Mouse (Mus musculus): ENCODE measurements at regions not wholly inside any gene's neighbourhood (a gene's known extent, or its start where the extent isn't known, plus 50 kb on each side); places are given as distances from the start of the nearest gene placed in this dataset.
A peak's percentile ranks its signal among the peaks of the same experiment; 100 is the strongest.

GRCm38 (mm10) chr12:6211266-6211665, 835.8 kb upstream of the Klhl29 start:
- Histone ChIP-seq H3K36me3 (no peaks in the 10 kb centered on the region), H3K4me3 (replicated peaks) (no peak overlapping the region), H3K4me2 (no peak overlapping the region), H3K4me1 (no peaks in the 10 kb centered on the region), H3K9ac (replicated peaks) (no peak overlapping the region), H3K9me3 (replicated peaks) (no peaks in the 10 kb centered on the region), H3K27ac (replicated peaks) (no peak overlapping the region), H3K27me3 (replicated peaks) (no peaks in the 10 kb centered on the region)
- 49% methylated on average over 1 of the region's 1 CpGs for WGBS
- ATAC-seq (ENCODE audit: low FRiP score), result no peak

- WGBS, result 67% methylated on average over 3 of the region's 3 CpGs
- H3K9me3 ChIP-seq (replicated peaks), result no peaks in the 10 kb centered on the region
- H3K27me3 ChIP-seq (replicated peaks), result no peaks in the 10 kb centered on the region
- H3K4me3 ChIP-seq (replicated peaks), result no peak overlapping the region
- no peak overlapping the region for H3K27ac ChIP-seq (replicated peaks)
- no peaks in the 10 kb centered on the region for H3K36me3 ChIP-seq
- H3K4me2 ChIP-seq, result no peak overlapping the region
- H3K4me1 ChIP-seq, result no peaks in the 10 kb centered on the region
- H3K9ac ChIP-seq (replicated peaks), result no peak overlapping the region
- no peak for ATAC-seq (ENCODE audit: low FRiP score)
These were observed 813.8 kb upstream of the Klhl29 start for GRCm38 (mm10) chr12:6189232-6189631.

- H3K4me1 ChIP-seq, result no peaks in the 10 kb centered on the region
- no peak for ATAC-seq (ENCODE audit: low FRiP score)
- no peaks in the 10 kb centered on the region for H3K27me3 ChIP-seq (replicated peaks)
- no peak overlapping the region for H3K4me2 ChIP-seq
- no peaks in the 10 kb centered on the region for H3K9me3 ChIP-seq (replicated peaks)
- H3K27ac ChIP-seq (replicated peaks), result no peak overlapping the region
- H3K9ac ChIP-seq (replicated peaks), result no peak overlapping the region
- H3K36me3 ChIP-seq, result no peaks in the 10 kb centered on the region
- H3K4me3 ChIP-seq (replicated peaks), result no peak overlapping the region
These were observed 793.3 kb upstream of the Klhl29 start for GRCm38 (mm10) chr12:6168795-6169194.

DNA sequence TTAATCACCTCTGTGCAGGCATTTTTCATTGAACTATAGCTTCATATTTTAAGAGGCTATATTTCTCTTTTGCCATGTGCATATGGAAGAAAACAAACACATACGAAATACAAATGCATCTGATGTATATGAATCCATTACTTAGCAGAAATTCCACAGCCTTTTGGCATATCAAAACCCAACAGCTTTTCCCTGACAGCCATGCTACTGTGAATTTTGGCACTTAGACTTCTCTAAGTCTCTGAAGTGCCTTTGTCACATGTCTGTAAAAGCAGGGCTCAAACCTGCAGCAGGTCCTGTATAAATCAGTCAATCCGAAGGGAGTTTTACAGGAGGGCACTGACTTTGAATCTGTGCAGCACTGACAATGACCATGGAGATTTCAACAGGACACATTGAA, 778.8 kb upstream of the Klhl29 start:
- Histone ChIP-seq H3K9ac (replicated peaks) (no peak overlapping the region), H3K4me1 (no peaks in the 10 kb centered on the region), H3K4me3 (replicated peaks) (no peak overlapping the region), H3K9me3 (replicated peaks) (no peaks in the 10 kb centered on the region), H3K27me3 (replicated peaks) (no peaks in the 10 kb centered on the region), H3K36me3 (no peaks in the 10 kb centered on the region), H3K27ac (replicated peaks) (no peak overlapping the region), H3K4me2 (no peak overlapping the region)
- ATAC-seq (ENCODE audit: low FRiP score), result no peak
- 83% methylated on average over 2 of the region's 2 CpGs for WGBS

DNA sequence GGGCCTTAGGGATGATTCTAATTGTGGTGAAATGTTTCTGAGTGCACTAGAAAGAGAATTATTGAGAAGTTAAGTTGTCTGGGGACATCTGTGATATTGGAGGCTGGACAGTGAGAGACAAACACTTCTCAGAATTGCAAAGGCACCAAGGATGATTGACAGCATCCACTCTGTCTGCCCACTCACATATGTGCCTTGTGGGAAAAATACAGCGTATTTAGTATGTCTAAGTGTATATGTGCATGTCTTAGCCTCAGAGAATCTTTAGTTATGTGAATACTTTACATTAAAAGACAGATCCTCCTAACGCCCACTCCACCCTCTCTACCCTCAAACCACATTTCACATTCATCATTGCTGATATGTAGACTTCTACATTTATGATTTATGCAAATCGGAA, 776.0 kb upstream of the Klhl29 start:
- no peak overlapping the region for H3K27ac ChIP-seq (replicated peaks)
- ATAC-seq (ENCODE audit: low FRiP score), result no peak

GRCm38 (mm10) chr12:6132451-6132850, 757.0 kb upstream of the Klhl29 start:
- no peak overlapping the region for H3K4me3 ChIP-seq (replicated peaks)
- H3K27me3 ChIP-seq (replicated peaks), result no peaks in the 10 kb centered on the region
- H3K9me3 ChIP-seq (replicated peaks), result no peaks in the 10 kb centered on the region
- H3K4me1 ChIP-seq, result no peaks in the 10 kb centered on the region
- no peak overlapping the region for H3K9ac ChIP-seq (replicated peaks)
- H3K4me2 ChIP-seq, result no peak overlapping the region
- H3K36me3 ChIP-seq, result no peaks in the 10 kb centered on the region
- no peak overlapping the region for H3K27ac ChIP-seq (replicated peaks)
- WGBS, result 88% methylated on average over 2 of the region's 2 CpGs
- ATAC-seq (ENCODE audit: low FRiP score), result no peak

More for the DNA sequence above, 776.0 kb upstream of the Klhl29 start:
- no peaks in the 10 kb centered on the region for H3K4me1 ChIP-seq
- 92% methylated on average over 3 of the region's 3 CpGs for WGBS
- no peaks in the 10 kb centered on the region for H3K9me3 ChIP-seq (replicated peaks)
- H3K36me3 ChIP-seq, result no peaks in the 10 kb centered on the region
- no peaks in the 10 kb centered on the region for H3K27me3 ChIP-seq (replicated peaks)
- no peak overlapping the region for H3K4me2 ChIP-seq
- no peak overlapping the region for H3K9ac ChIP-seq (replicated peaks)
- no peak overlapping the region for H3K4me3 ChIP-seq (replicated peaks)

DNA sequence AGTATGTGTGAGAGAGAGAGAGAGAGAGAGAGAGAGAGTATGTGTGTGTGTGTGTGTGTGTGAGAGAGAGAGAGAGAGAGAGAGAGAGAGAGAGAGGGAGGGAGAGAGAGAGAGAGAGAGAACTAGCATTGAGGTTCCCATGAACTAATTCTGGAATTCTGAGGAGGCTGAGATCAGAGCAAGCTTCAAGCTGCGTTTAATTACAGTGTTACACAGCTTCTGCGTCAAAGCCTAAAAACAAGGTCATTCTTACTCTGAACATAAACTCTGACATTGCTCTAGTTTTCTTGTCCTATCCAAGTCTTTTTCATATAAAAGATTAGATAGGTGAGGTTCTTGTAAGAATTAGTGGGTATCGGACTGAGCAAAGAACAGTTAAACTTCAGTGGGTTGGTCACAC, 744.1 kb upstream of the Klhl29 start:
- Histone ChIP-seq H3K9me3 (replicated peaks) (no peaks in the 10 kb centered on the region), H3K4me2 (no peak overlapping the region), H3K27me3 (replicated peaks) (no peaks in the 10 kb centered on the region), H3K4me3 (replicated peaks) (no peak overlapping the region), H3K36me3 (no peaks in the 10 kb centered on the region), H3K9ac (replicated peaks) (no peak overlapping the region), H3K27ac (replicated peaks) (no peak overlapping the region), H3K4me1 (no peaks in the 10 kb centered on the region)
- ATAC-seq (ENCODE audit: low FRiP score), result no peak
- 88% methylated on average over 3 of the region's 3 CpGs for WGBS

DNA sequence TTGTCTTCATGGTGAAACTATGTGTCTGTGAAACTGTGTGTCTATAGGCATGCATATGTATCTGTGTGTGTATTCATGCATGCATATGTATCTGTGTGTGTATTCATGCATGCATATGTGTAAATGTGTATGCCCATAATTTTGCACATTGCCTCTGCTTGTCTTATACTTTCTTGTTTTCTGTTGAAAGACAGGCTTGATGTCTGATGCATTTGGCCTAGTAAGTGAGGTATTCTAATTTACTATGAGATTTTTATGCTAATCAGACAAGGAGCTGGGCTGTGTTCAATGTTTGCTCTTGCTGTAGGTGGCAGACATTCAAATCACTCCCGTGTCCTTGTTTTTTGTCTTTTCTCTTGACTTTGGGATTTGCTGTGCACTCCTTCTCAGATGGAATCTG, 739.8 kb upstream of the Klhl29 start:
- Histone ChIP-seq H3K9me3 (replicated peaks) (no peaks in the 10 kb centered on the region), H3K4me3 (replicated peaks) (no peak overlapping the region), H3K4me2 (no peak overlapping the region), H3K4me1 (no peaks in the 10 kb centered on the region), H3K27me3 (replicated peaks) (no peaks in the 10 kb centered on the region), H3K9ac (replicated peaks) (no peak overlapping the region), H3K27ac (replicated peaks) (no peak overlapping the region), H3K36me3 (no peaks in the 10 kb centered on the region)
- no peak for ATAC-seq (ENCODE audit: low FRiP score)
- WGBS, result 88% methylated on average over 1 of the region's 1 CpGs

DNA sequence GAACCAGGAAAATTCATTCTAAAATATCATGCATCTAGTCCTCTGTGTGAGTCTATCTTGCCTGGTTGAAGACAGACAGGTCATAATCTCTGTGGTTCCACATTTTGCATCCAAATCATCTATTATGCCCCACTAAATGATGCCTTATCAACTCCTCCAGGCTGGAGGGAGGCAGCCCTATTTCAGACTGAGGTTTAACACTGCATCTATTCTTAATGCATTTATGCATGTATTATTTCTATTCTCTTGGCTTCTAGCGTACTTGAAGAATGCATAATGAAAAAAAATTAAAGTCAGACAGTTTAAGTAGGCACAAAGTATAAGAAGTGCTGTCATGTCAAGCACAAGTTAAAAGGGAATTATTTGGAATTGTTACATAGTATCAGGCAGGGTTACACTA, 721.8 kb upstream of the Klhl29 start:
- Histone ChIP-seq H3K36me3 (no peaks in the 10 kb centered on the region), H3K27me3 (replicated peaks) (no peaks in the 10 kb centered on the region), H3K4me1 (no peaks in the 10 kb centered on the region), H3K9ac (replicated peaks) (no peak overlapping the region), H3K9me3 (replicated peaks) (no peaks in the 10 kb centered on the region), H3K27ac (replicated peaks) (no peak overlapping the region), H3K4me3 (replicated peaks) (no peak overlapping the region), H3K4me2 (no peak overlapping the region)
- ATAC-seq (ENCODE audit: low FRiP score), result no peak
- 63% methylated on average over 1 of the region's 1 CpGs for WGBS

DNA sequence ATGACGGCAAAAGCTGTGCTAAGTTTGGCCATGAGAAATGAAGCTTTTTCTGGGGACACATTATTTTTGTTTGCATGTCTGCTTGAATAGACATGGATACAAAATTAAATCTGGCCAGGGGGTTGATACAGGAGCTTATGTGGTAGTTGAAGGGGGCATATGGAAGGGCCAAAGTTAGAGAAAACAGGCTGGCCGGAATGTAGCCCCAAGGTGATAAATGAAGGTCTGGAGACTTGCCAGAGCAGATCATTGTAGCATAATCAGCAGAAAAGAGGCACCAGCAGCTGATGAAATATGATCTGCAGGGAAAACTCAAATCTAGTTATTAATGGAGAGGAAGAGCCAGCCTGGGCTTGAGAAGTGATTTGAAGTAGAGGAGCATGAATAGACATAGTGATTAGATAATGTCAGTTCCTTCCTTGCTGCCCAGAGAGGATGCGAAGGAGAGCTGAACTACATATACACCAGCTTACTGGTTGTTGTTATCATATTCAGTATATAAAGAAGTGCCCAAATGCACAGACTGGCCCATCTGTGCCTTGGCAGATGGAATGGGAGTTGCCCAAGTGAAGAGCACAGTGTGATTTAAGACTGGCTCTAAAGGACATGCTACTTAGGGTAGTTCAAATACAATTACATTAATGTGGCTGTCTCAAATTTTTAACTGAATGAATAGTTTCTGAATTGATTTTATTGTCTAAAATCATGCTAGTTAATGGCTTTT, 712.3 kb upstream of the Klhl29 start:
- no peak for ATAC-seq (ENCODE audit: low FRiP score)
- Histone ChIP-seq H3K9me3 (replicated peaks) (no peaks in the 10 kb centered on the region), H3K27ac (replicated peaks) (no peak overlapping the region)

DNA sequence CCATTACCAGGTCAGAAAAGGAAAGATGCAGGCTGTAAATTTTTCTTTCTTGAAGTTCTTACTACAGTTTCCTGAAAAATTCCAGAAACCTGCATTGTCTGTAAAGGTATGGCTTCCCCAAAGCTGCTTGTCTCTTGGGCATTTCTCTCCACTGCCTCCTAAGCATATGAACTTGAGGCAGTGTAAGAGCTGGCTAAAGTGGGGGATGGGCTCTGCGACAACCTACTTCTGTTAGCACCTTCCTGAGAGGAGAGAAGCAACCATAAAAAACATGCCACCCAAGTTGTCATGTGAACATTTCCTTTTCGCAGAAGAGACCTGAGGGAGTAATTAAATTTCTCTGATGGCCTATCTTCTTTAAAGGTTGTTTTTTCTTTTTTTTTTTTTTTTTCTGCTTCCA, 711.6 kb upstream of the Klhl29 start:
- H3K4me3 ChIP-seq (replicated peaks), result no peak overlapping the region
- H3K4me2 ChIP-seq, result no peak overlapping the region
- H3K36me3 ChIP-seq, result no peaks in the 10 kb centered on the region
- WGBS, result 26% methylated on average over 2 of the region's 2 CpGs
- H3K27me3 ChIP-seq (replicated peaks), result no peaks in the 10 kb centered on the region
- no peak for ATAC-seq (ENCODE audit: low FRiP score)
- 0 out of 2 replicates have a peak, but pooled peaks cover 4% of the 10 kb centered on the region for H3K4me1 ChIP-seq
- H3K27ac ChIP-seq (replicated peaks), result no peak overlapping the region
- no peak overlapping the region for H3K9ac ChIP-seq (replicated peaks)
- H3K9me3 ChIP-seq (replicated peaks), result no peaks in the 10 kb centered on the region

More for the DNA sequence above, 712.3 kb upstream of the Klhl29 start:
- no peak overlapping the region for H3K4me2 ChIP-seq
- no peak overlapping the region for H3K4me3 ChIP-seq (replicated peaks)
- H3K4me1 ChIP-seq, result 0 out of 2 replicates have a peak, but pooled peaks cover 4% of the 10 kb centered on the region
- WGBS, result 46% methylated on average over 3 of the region's 3 CpGs
- no peaks in the 10 kb centered on the region for H3K36me3 ChIP-seq
- H3K27me3 ChIP-seq (replicated peaks), result no peaks in the 10 kb centered on the region
- no peak overlapping the region for H3K9ac ChIP-seq (replicated peaks)

GRCm38 (mm10) chr12:6046866-6047689, 671.6 kb upstream of the Klhl29 start:
- H3K27me3 ChIP-seq (replicated peaks), result no peaks in the 10 kb centered on the region
- WGBS, result 31% methylated on average over 9 of the region's 9 CpGs
- no peak overlapping the region for H3K4me3 ChIP-seq (replicated peaks)
- 0 out of 2 replicates have a peak overlapping the region, but pooled peaks have one; percentile 37 for H3K27ac ChIP-seq (replicated peaks)
- no peaks in the 10 kb centered on the region for H3K36me3 ChIP-seq
- H3K4me2 ChIP-seq, result no peak overlapping the region
- no peaks in the 10 kb centered on the region for H3K9me3 ChIP-seq (replicated peaks)
- no peak overlapping the region for H3K9ac ChIP-seq (replicated peaks)
- ATAC-seq (ENCODE audit: low FRiP score), result peak; percentile 35; the same call in 1 of the 2 replicates
- H3K4me1 ChIP-seq, result peaks cover 5% of the 10 kb centered on the region

Measured in neural tube, embryonic 15.5 days (tissue).